Mouse (Mus musculus) central nervous system, embryonic 11.5 days (tissue): Measurements from ENCODE around the gene Per3. TPM values are rescaled to one million over a fixed set of nuclear protein-coding genes. Genes with fewer than 3 reads are reported as not detected.

Experiments used
- polyA plus RNA-seq: library from polyadenylated mRNA; depleted of rRNA; stranded (reverse); fragments of >200 nt; gene quantifications from 2 replicates; pipeline ENCODE4 v1.2.3, GENCODE M21; 2012; rRNA removed

The Per3 gene
- 5.5 and 6.8 TPM in 2 replicates for polyA plus RNA-seq

DNA sequence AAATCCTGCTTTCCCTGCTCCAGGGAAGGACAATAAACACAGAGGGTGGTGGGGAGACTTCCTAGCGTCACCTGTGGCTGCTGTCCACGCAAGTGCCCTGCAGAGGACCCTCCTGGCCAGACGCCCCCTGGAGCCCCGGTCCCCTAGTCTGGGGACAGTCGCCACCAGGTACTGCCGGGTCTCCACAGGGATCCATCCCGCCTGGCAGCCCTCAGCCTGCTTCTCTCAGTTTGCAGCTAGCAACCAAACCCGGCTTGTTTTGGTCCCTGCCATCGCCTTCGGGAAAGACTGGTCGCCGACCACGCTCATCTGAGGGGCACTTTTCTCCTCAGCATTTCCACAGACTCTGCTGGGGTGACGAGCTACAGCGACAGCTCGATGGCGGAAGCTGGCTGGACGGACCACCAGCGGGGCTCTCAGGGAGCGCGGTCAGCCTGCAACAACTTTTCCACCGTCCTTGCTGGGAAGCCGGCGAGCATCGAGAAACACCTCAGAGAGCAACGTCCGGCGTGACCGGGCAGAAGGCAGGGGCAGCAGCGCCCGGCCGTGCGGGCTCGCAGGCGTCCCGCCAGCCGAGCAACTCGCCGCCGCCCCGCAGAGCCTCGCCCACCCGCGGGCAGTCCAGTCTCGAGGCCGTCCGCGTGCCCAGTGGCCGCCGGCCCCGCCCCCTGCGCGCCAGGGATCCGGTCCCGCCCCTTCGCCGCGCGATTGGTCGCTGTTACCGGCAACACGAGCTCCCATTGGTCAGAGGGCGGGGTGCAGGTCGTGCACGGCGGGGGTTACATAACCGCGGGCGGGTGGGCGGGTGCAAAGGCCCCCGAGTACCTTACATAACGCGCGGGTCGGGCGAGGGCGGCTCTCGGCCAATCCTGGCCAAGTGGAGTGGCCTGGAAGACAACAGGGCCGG lies at the start of gene Per3:
Gene Per3 (minus strand): TSS at position 629 of the 907 bp plus-strand sequence.

DNA sequence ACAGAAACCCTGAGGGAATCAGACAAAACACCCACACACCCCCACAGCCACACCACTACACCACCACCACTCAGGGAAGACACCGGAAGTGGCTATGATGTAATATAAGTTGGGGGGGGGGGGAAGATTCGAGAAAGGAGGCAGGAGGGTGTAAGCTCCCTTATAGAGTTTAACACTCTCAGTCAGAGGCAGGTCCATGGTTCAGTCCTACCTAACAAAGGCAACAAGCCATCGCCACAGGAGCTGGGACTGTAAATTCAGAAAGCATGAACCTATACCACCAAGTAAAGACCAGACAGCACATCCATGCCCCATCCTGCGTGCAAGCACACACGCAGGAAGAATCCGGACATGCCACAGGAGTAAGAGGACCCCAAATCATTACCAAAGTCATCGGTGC lies 44.8 kb upstream of the Per3 start, which contains the start of gene Gm13090:
Gene Gm13090 (plus strand): TSS at position 301 of the 400 bp plus-strand sequence.

DNA sequence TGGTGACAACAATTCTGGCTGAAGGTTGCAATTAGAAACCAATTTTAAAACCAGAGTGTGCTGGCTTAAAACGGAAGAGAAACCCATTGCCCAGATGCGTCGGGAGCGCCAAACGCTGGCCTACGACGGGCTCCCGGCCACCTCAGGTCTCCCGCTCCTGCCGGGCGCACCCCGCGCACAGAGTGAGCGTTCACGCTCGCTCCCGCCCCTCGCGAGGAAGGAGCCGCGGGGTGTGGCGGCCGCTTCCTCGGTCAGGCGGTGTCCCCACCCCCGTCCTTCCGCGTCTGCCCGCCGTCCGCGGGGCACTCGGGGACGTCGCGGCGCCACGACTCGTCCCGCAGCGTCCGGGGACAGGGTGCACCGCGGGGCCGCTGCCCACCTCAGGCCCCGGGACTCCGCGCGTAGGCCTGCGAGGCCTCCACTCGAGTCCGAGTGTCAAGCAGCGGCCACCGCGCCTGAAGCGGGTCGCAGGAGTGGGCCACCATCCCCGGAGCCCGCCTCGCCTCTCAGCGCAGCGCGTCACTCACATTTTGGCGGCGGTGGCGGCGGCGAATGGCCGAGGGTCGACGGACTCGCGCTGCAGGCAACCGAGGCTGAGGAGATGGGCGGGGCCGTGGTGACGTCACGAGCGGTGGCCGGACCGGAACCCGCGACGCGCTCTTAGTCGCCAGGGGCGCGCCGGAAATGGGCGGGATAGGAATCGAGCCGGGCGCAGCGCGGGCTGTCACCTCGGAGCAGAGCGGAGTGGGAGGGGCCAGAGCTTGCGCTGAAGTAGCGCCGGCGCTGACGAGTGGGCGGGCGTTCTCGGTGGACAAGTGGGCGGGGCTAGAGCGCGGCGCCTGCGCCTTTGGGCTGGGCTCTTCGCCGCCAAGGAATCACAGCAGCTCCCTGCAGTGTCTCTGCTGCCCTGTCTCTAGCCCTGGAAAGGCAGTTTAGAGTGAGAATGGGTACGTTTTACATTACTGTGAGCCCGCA lies 13.2 kb upstream of the Per3 start, which contains the start of gene Vamp3:
Gene Vamp3 (minus strand): TSS at position 617 of the 975 bp plus-strand sequence.

DNA sequence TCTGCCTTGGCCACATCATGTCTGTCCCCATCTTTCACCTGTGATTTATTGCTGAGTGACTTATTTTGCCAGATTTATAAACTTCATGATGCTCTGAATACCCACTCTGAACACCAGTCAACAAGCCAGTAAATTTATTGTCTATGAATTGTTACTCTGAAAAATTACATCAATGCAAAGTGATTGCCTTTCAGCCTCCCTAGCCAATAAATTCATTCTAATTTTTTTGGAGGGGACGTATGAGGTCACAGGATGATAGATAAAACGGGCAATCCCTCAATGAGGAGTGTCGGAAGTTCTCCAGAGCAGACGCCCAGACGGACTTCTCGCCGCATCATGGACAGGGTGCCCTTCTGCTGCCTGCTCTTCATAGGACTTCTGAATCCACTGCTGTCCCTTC lies 47.7 kb downstream of the Per3 start, which contains the start of gene Uts2:
Gene Uts2 (plus strand): TSS at position 301 of the 400 bp plus-strand sequence.

Other genes with a start within 250 kb of the Per3 start
- 12.5 and 23.0 TPM in 2 replicates for gene Errfi1, start 190.7 kb downstream of the Per3 start, polyA plus RNA-seq
- 340 and 411 TPM in 2 replicates for gene Park7, start 130.2 kb downstream of the Per3 start, polyA plus RNA-seq
- 0.16 and 0.40 TPM in 2 replicates for gene Tnfrsf9, start 130.1 kb downstream of the Per3 start, polyA plus RNA-seq
- gene Uts2, start 47.6 kb downstream of the Per3 start, polyA plus RNA-seq: not detected in 2 replicates
- gene Vamp3, start 13.3 kb upstream of the Per3 start, polyA plus RNA-seq: 88.3 and 95.8 TPM in 2 replicates
- gene Gm13090, start 44.9 kb upstream of the Per3 start, polyA plus RNA-seq: not detected in 2 replicates